Mouse (Mus musculus): ENCODE results near the gene Ppp6r3.

The Ppp6r3 gene

GRCm38 (mm10) chr19:3434641-3435040 lies 140.9 kb downstream of the Ppp6r3 start:
- peak; percentile 63 for DNase-seq (ENCODE audit: low read depth, low spot score)

DNA sequence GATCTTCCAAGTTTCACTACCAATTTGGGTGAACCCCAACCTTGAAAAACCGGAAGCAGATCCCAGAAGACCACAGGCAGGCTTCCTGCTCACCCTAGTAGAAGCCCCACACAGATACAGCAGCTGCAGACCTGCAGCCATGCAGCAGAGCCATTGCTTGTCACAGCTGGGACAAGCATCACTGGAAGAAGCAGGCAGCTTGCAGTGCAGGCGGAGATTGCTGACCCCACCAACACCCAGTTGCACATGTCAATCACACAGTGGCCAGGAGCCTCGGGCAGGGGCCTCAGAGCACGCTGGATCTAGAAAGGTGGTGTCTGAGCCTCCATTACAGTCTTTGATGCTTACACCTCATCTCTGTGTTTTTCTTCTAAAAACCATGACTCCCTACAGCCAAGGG lies 141.4 kb downstream of the Ppp6r3 start:
- DNase-seq (ENCODE audit: low read depth, low spot score): no peak

DNA sequence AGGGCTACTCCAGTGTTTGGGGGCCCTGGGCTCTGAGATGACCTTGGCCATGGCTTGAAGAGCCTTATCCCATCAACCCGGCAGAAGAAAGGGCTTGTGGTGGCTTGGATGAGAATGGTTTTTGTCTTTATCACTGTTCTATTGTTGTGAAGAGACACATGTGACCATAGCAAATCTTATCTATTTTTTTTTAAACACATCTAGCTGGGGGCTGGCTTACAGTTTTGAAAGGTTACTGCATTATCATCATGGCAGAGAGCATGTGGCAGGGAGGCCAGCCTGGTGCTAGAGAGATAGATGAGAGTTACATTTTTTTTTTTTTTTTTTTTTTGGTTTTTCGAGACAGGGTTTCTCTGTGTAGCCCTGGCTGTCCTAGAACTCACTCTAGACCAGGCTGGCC lies 143.6 kb downstream of the Ppp6r3 start:
- DNase-seq (ENCODE audit: low read depth, low spot score): no peak

DNA sequence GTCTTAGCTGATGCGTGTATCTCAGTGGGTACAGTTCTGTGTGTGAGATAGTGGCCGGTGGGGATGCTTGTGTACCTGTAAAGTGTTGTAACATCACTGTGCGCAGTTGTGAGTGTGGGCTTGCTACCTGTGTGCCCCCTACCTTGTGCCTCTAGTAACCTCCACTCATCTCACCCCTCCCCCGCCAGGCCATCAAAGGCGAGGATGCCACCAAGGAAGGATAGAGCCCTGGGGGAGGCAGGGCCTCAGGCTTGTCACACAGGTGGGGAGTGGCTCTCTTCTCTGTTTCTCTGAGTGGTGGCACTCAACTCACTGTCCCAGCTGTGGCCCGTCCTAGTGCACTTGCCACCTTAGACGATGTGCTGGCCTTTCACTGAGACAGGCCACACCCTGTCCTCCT lies 144.5 kb downstream of the Ppp6r3 start:
- DNase-seq (ENCODE audit: low read depth, low spot score): no peak

GRCm38 (mm10) chr19:3429156-3429816 lies 146.3 kb downstream of the Ppp6r3 start:
- DNase-seq (ENCODE audit: low read depth, low spot score): no peak

DNA sequence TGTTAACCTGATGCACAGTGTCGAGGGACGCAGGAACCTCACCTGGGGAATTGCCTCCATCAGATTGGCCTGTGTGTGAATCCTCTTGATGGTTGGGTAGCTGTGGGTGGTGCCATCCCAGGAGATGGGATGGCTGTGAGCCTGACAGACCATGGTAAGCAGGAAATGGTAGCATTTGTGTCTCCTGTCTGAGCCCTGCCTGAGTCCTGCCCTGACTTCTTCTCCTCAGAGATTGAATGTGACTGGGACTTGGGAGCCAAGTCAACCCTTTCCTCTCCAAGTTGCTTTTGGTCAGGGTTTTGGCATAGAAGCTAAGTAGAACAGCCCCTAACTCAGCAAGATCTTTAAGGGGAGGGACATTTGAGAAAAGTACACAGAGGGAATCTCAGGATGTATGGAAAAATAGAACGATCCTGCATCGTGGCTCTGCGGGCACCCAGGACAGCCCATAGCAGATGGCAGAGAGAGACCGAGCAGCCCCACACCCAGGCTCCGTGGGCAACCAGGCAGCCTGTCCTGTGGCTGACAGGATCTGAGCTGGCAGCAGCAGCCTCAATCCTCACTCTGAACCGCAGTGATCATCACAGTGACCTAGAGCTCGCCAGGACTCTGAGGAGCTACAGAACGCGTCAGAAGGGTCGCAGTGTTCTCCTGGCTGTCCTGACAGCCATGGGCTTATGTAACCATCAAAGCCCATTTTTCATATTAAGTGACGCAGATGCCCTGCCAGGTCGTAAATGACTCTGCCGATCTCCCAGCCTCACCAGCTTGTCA lies 147.3 kb downstream of the Ppp6r3 start:
- no peak for DNase-seq (ENCODE audit: low read depth, low spot score)

- DNase-seq (ENCODE audit: low read depth, low spot score): no peak
Observed at GRCm38 (mm10) chr19:3424214-3424613, 151.3 kb downstream of the Ppp6r3 start.

DNA sequence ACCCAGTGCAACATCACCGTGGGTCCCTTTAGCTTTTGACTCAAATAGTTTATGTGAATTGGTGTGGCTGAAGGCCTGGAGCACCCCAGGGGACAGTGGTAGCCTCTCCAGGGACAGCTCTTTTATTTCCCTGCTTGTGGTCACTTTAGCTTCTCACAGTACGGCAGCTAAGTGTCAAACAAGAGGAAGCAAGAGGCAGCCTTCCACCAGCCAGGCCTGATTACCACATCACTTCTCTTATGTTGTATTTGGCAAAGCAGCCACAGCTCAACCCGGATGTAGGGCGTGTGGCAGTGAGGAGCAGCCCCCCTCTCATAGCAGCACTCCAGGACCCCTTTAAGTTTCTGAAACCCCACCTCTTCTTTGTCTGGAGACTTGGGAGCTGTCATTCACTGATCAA lies 152.6 kb downstream of the Ppp6r3 start:
- DNase-seq (ENCODE audit: low read depth, low spot score): no peak

GRCm38 (mm10) chr19:3422488-3422887 lies 153.1 kb downstream of the Ppp6r3 start:
- no peak for DNase-seq (ENCODE audit: low read depth, low spot score)

GRCm38 (mm10) chr19:3419251-3419650 lies 156.3 kb downstream of the Ppp6r3 start:
- DNase-seq (ENCODE audit: low read depth, low spot score): no peak

DNA sequence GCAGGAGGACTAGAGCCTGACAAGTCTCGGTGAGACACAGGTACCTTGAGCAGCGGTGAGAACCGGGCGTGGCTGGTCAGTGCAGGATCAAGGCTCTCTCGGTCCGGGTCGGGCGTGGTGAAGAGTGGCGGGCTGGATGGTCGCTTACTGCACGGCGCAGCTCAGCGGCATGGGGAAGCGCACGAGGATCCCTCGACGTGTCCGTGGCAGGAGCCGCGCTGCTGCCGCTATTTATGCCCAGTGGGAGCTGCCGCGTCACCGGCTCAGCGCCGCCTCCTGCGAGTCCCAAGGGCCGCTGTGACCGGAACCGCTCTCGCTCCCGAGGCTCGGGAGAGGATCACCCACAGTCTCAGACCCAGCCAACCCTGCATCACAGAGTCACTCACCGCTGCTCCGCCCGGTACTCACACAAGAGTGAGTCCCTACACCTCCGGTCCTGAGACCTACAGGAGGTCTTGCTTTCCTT lies 161.2 kb downstream of the Ppp6r3 start, which contains the start of gene Gal:
Gene Gal (minus strand): TSS at position 277 of the 466 bp plus-strand sequence.
- no peak for DNase-seq (ENCODE audit: low read depth, low spot score)

- DNase-seq (ENCODE audit: low read depth, low spot score): no peak
Observed at GRCm38 (mm10) chr19:3405531-3406281, 169.8 kb downstream of the Ppp6r3 start.

Measured in R1 (cell line).